Mouse (Mus musculus) olfactory bulb, adult 2 months (tissue): ENCODE measurements at regions not wholly inside any gene's neighbourhood (a gene's known extent, or its start where the extent isn't known, plus 50 kb on each side); places are given as distances from the start of the nearest gene placed in this dataset.

Experiments used
- CTCF ChIP-seq: fragments of 200-500 bp; IDR thresholded peaks from 2 replicates; pipeline ENCODE4 v1.5.1; 2012; ENCODE audit warnings: low read depth, mild to moderate bottlenecking, low read length, moderate library complexity; ENCODE audit not compliant: insufficient read depth
- POLR2A ChIP-seq: fragments of 200-500 bp; IDR thresholded peaks from 2 replicates; pipeline ENCODE4 v1.6.1; 2012; ENCODE audit warnings: mild to moderate bottlenecking, low read depth, low read length, moderate library complexity; ENCODE audit not compliant: insufficient read depth

DNA sequence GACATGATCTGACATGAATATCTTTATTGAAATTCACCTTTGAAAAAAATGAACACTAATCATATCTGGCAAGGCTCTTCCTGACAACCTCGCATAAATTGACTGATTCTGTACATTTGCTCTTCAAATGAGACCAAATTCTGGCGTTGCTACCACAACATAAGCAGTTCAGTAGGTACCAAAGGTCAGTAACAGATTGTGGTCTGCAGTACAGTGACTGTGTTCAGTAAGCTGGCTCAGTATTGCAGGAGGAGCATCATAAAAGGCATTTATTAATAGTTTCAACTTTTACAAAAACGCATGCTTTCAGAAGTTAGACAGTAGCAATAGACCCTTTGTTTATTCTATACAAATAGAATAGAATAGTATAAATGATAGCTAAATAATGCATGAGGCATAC is 226.7 kb upstream of the Dab2 start:
- TF ChIP-seq POLR2A (no peak), CTCF (no peak)
